Mouse (Mus musculus) brain, embryonic 14.5 days (tissue): ENCODE measurements around the gene Ilvbl.

Experiments used
- CTCF ChIP-seq: fragments of 200-500 bp; IDR thresholded peaks from 2 replicates; pipeline ENCODE4 v1.5.1; 2012; ENCODE audit warnings: inconsistent platforms, mild to moderate bottlenecking, moderate library complexity, borderline replicate concordance; ENCODE audit not compliant: insufficient read depth, insufficient read length; ENCODE audit errors: extremely low read depth
- POLR2A ChIP-seq: fragments of 200-500 bp; IDR thresholded peaks from 2 replicates; pipeline ENCODE4 v1.6.1; 2012; ENCODE audit warnings: mild to moderate bottlenecking, inconsistent platforms, borderline replicate concordance; ENCODE audit not compliant: poor library complexity, insufficient read depth, insufficient read length, severe bottlenecking; ENCODE audit errors: extremely low read depth

DNA sequence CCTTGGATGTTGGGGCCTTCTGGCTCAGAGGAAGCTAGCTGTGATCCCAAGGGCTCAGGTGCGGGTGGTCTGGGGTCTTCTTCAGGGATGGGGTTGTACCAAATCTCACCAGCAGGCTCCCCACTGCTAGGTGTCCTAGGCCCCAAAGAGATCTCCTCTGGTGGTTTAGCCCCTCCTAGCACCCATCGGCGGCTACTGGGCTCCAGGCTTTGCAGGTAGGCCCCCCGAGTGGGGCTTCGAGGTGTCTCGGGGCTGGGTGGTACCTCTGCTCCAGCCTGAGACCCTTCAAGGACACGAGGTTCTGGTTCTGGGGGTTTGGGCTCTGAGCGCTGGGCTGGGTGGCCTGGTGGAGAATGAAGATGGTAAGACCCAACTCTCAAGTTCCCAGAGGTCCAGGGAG is 15.8 kb downstream of the Ilvbl start:
- no peak for TF ChIP-seq POLR2A
- no peak for TF ChIP-seq CTCF
